7 mouse cellular contexts compared by ENCODE assay signal in the genomic region with DNA sequence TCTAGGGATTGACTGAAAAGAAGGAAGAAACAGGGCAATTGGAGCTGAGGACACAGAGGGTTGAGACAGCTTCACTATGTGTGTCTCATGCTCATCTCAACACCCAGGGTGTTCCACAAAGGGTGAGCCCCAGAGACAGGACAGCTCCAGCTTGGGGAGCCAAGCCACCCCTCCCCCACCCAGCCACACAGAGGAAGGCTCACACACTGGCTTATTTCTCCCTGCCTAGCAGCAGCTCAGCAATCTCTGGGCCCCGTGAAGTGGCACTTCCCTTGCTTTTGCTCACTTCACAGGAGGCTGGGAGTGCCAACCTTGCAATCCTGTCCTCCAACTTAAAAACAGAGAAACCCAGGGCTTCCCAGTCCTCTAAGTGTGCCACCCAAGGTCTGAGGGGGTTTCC. TPM values are rescaled to one million over a fixed set of nuclear protein-coding genes. Genes with fewer than 3 reads are reported as not detected.
A peak's percentile ranks its signal among the peaks of the same experiment; 100 is the strongest.
DNase-seq lines count a peak whose midpoint lies in the region; ATAC-seq and TF ChIP-seq lines count a peak whose summit lies in the region.

No protein-coding gene starts in this region.

- peaks cover 51% of the 10 kb centered on the region for H3K4me1 ChIP-seq in bone marrow macrophage, adult 2 months (ENCODE audit: control insufficient read depth, insufficient read depth, low read length)
- peaks cover 69% of the 10 kb centered on the region for H3K4me1 ChIP-seq in heart, embryonic 11.5 days (ENCODE audit: control insufficient read depth, insufficient read depth, low read length)
- peaks cover 45% of the 10 kb centered on the region for H3K4me1 ChIP-seq in limb, embryonic 13.5 days
- H3K4me1 ChIP-seq in small intestine, adult 2 months (ENCODE audit: control insufficient read depth, insufficient read depth, insufficient read length, low read length) = peaks cover 54% of the 10 kb centered on the region

- TF ChIP-seq POLR2A in bone marrow macrophage, adult 2 months (IDR thresholded peaks at IDR 0.05; ENCODE audit: borderline replicate concordance, low read depth, low read length) = no peak
- TF ChIP-seq POLR2A in small intestine, adult 2 months (IDR thresholded peaks at IDR 0.05; ENCODE audit: low read depth, low read length) = no peak

- H3K27ac ChIP-seq in left cerebral cortex, adult 2 months = peak overlapping the region; percentile 72
- peak overlapping the region; percentile 88 for H3K27ac ChIP-seq in bone marrow macrophage, adult 2 months (ENCODE audit: insufficient read depth, low read depth, low read length)
- H3K27ac ChIP-seq in heart, embryonic 11.5 days (ENCODE audit: low read depth, low read length) = 0 out of 2 replicates have a peak overlapping the region, but pooled peaks have one; percentile 12
- 0 out of 2 replicates have a peak overlapping the region, but pooled peaks have one; percentile 12 for H3K27ac ChIP-seq in limb, embryonic 13.5 days
- peak overlapping the region; percentile 74 for H3K27ac ChIP-seq in small intestine, adult 2 months (ENCODE audit: insufficient read depth, low read depth, low read length)

- H3K36me3 ChIP-seq in heart, embryonic 11.5 days (ENCODE audit: control insufficient read depth, insufficient read depth, low read length) = peaks cover 4% of the 10 kb centered on the region
- H3K36me3 ChIP-seq in limb, embryonic 13.5 days = peaks cover 17% of the 10 kb centered on the region
- H3K36me3 ChIP-seq in small intestine, adult 2 months (ENCODE audit: control insufficient read depth, insufficient read depth, low read length) = peaks cover 12% of the 10 kb centered on the region

- H3K9me3 ChIP-seq in heart, embryonic 11.5 days (replicated peaks; ENCODE audit: control insufficient read depth, low read length) = no peaks in the 10 kb centered on the region
- H3K9me3 ChIP-seq in limb, embryonic 13.5 days = no peaks in the 10 kb centered on the region

- no peak for TF ChIP-seq CTCF in left cerebral cortex, adult 2 months (IDR thresholded peaks at IDR 0.05)
- TF ChIP-seq CTCF in bone marrow macrophage, adult 2 months (IDR thresholded peaks at IDR 0.05; ENCODE audit: low read depth, low read length) = no peak
- TF ChIP-seq CTCF in small intestine, adult 2 months (IDR thresholded peaks at IDR 0.05; ENCODE audit: extremely low read depth, insufficient read length, insufficient replicate concordance, low read depth, low read length) = no peak

- DNase-seq in left cerebral cortex, adult 2 months (ENCODE audit: extremely low spot score in 1 of 2, low spot score in 2 of 2) = peak in 1 of 2 experiments; percentile 46
- DNase-seq in left cerebral cortex, adult 9 months (ENCODE audit: low spot score in 2 of 2) = no peak

- ATAC-seq in heart, embryonic 11.5 days (replicated peaks; ENCODE audit: insufficient number of reproducible peaks, low FRiP score, low TSS enrichment) = no peak
- no peak for ATAC-seq in limb, embryonic 13.5 days (ENCODE audit: low FRiP score, low read depth)
- no peak for ATAC-seq in megakaryocyte-erythroid progenitor cell, adult 5-6 weeks (replicated peaks; ENCODE audit: low FRiP score, low TSS enrichment, poor library complexity, severe bottlenecking)

- peak overlapping the region; percentile 11 for H3K4me2 ChIP-seq in heart, embryonic 11.5 days
- H3K4me2 ChIP-seq in limb, embryonic 13.5 days (replicated peaks) = no peak overlapping the region

- intact Hi-C loops in left cerebral cortex, adult 2 months (cut with DNase I) = no loop called here

- H3K4me3 ChIP-seq in left cerebral cortex, adult 2 months = no peak overlapping the region
- peak overlapping the region; percentile 63 for H3K4me3 ChIP-seq in bone marrow macrophage, adult 2 months (ENCODE audit: insufficient read depth, low read length)
- no peak overlapping the region for H3K4me3 ChIP-seq in heart, embryonic 11.5 days (ENCODE audit: low read depth, low read length)
- H3K4me3 ChIP-seq in limb, embryonic 13.5 days = no peak overlapping the region
- no peak overlapping the region for H3K4me3 ChIP-seq in small intestine, adult 2 months (ENCODE audit: low read depth, low read length)

- no peaks in the 10 kb centered on the region for H3K27me3 ChIP-seq in heart, embryonic 11.5 days (ENCODE audit: control insufficient read depth, insufficient read depth, low read length)
- no peaks in the 10 kb centered on the region for H3K27me3 ChIP-seq in limb, embryonic 13.5 days
- H3K27me3 ChIP-seq in small intestine, adult 2 months (ENCODE audit: control insufficient read depth, insufficient read depth, low read length) = no peaks in the 10 kb centered on the region

- WGBS in heart, embryonic 11.5 days (ENCODE audit: insufficient replicate concordance) = 7% methylated on average over 1 of the region's 1 CpGs
- 11% methylated on average over 1 of the region's 1 CpGs for WGBS in limb, embryonic 13.5 days
- 11% methylated on average over 1 of the region's 1 CpGs for WGBS in small intestine, adult 2 months

- peak overlapping the region; percentile 50 for H3K9ac ChIP-seq in heart, embryonic 11.5 days (ENCODE audit: low read depth, low read length)
- H3K9ac ChIP-seq in limb, embryonic 13.5 days = peak overlapping the region; percentile 51

RNA-seq across cellular contexts. Expression of a gene that starts 10.1 kb away (rescaled TPM):
- 10 to 100 TPM; 19.2 to 21.7 TPM for total RNA-seq in left cerebral cortex, adult 2 months (2021)
- polyA plus RNA-seq in bone marrow macrophage, adult 2 months (2012; ENCODE audit: insufficient read depth, insufficient read length, missing spikeins) = 537 and 572 TPM in 2 replicates
- 47.5 and 59.6 TPM in 2 replicates for polyA plus RNA-seq in heart, embryonic 11.5 days (2014; fragmentation: Nextera tagmentation; extraction: Ambion mirVana)
- 56.7 and 57.8 TPM in 2 replicates for polyA plus RNA-seq in limb, embryonic 13.5 days (2015; fragmentation: Nextera tagmentation; extraction: Ambion mirVana)
- polyA plus RNA-seq in small intestine, adult 2 months (2012; rRNA removed) = 74.5 and 165 TPM in 2 replicates
- 145 and 157 TPM in 2 replicates for total RNA-seq in megakaryocyte-erythroid progenitor cell, adult 5-6 weeks (2014; fragmentation: Nextera tagmentation)
- total RNA-seq in megakaryocyte-erythroid progenitor cell, adult 5-6 weeks (2017) = 20.5 and 38.6 TPM in 2 replicates

RNA-seq across cellular contexts. Expression of a gene that starts 21.8 kb away (rescaled TPM):
- total RNA-seq in left cerebral cortex, adult 2 months (2021) = 10 to 100 TPM; 79.9 to 85.5 TPM
- 43.4 and 50.2 TPM in 2 replicates for polyA plus RNA-seq in bone marrow macrophage, adult 2 months (2012; ENCODE audit: insufficient read depth, insufficient read length, missing spikeins)
- polyA plus RNA-seq in heart, embryonic 11.5 days (2014; fragmentation: Nextera tagmentation; extraction: Ambion mirVana) = 9.1 and 13.5 TPM in 2 replicates
- polyA plus RNA-seq in limb, embryonic 13.5 days (2015; fragmentation: Nextera tagmentation; extraction: Ambion mirVana) = 23.7 and 25.2 TPM in 2 replicates
- 20.7 and 21.6 TPM in 2 replicates for polyA plus RNA-seq in small intestine, adult 2 months (2012; rRNA removed)
- total RNA-seq in megakaryocyte-erythroid progenitor cell, adult 5-6 weeks (2014; fragmentation: Nextera tagmentation) = 23.4 and 37.7 TPM in 2 replicates
- total RNA-seq in megakaryocyte-erythroid progenitor cell, adult 5-6 weeks (2017) = 18.4 and 19.4 TPM in 2 replicates

RNA-seq across cellular contexts. Expression of a gene that starts 35.8 kb away (rescaled TPM):
- total RNA-seq in left cerebral cortex, adult 2 months (2021) = 10 to 100 TPM; 23.1 to 24.6 TPM
- polyA plus RNA-seq in bone marrow macrophage, adult 2 months (2012; ENCODE audit: insufficient read depth, insufficient read length, missing spikeins) = 103 and 110 TPM in 2 replicates
- polyA plus RNA-seq in heart, embryonic 11.5 days (2014; fragmentation: Nextera tagmentation; extraction: Ambion mirVana) = 52.0 and 53.5 TPM in 2 replicates
- 82.3 and 88.6 TPM in 2 replicates for polyA plus RNA-seq in limb, embryonic 13.5 days (2015; fragmentation: Nextera tagmentation; extraction: Ambion mirVana)
- polyA plus RNA-seq in small intestine, adult 2 months (2012; rRNA removed) = 49.6 and 58.0 TPM in 2 replicates
- total RNA-seq in megakaryocyte-erythroid progenitor cell, adult 5-6 weeks (2014; fragmentation: Nextera tagmentation) = 40.0 and 41.2 TPM in 2 replicates
- 17.5 and 21.8 TPM in 2 replicates for total RNA-seq in megakaryocyte-erythroid progenitor cell, adult 5-6 weeks (2017)

RNA-seq across cellular contexts. Expression of a gene that starts 35.8 kb away (rescaled TPM):
- total RNA-seq in left cerebral cortex, adult 2 months (2021) = 10 to 100 TPM; 41.6 to 45.3 TPM
- 33.3 and 36.9 TPM in 2 replicates for polyA plus RNA-seq in bone marrow macrophage, adult 2 months (2012; ENCODE audit: insufficient read depth, insufficient read length, missing spikeins)
- polyA plus RNA-seq in heart, embryonic 11.5 days (2014; fragmentation: Nextera tagmentation; extraction: Ambion mirVana) = 36.1 and 36.5 TPM in 2 replicates
- 38.2 and 42.9 TPM in 2 replicates for polyA plus RNA-seq in limb, embryonic 13.5 days (2015; fragmentation: Nextera tagmentation; extraction: Ambion mirVana)
- polyA plus RNA-seq in small intestine, adult 2 months (2012; rRNA removed) = 5.2 and 12.2 TPM in 2 replicates
- 71.1 and 73.6 TPM in 2 replicates for total RNA-seq in megakaryocyte-erythroid progenitor cell, adult 5-6 weeks (2014; fragmentation: Nextera tagmentation)
- total RNA-seq in megakaryocyte-erythroid progenitor cell, adult 5-6 weeks (2017) = 50.4 and 59.9 TPM in 2 replicates

Comparison
In these comparisons a context has a peak if more than half of its experiments do, and no peak if none do; other contexts are left out.
1. H3K27ac ChIP-seq: peak in every context shown above with its lines; median percentile 88 in bone marrow macrophage, adult 2 months; 74 in small intestine, adult 2 months; 72 in left cerebral cortex, adult 2 months; 12 in heart, embryonic 11.5 days; 12 in limb, embryonic 13.5 days.